Mouse (Mus musculus) megakaryocyte, embryonic 14.5 days (primary cell): ENCODE measurements at regions not wholly inside any gene's neighbourhood (a gene's known extent, or its start where the extent isn't known, plus 50 kb on each side); places are given as distances from the start of the nearest gene placed in this dataset.

Source experiments
- H3K27me3 ChIP-seq: replicated peaks from 2 replicates; pipeline ENCODE3; 2012; ENCODE audit warnings: inconsistent platforms
- H3K36me3 ChIP-seq: replicated peaks from 2 replicates; pipeline ENCODE3; 2012; ENCODE audit warnings: low read length, inconsistent platforms, mixed read lengths
- H3K4me1 ChIP-seq: 2 replicates; pipeline ENCODE4 v1.6.1; 2012; ENCODE audit warnings: inconsistent platforms
- H3K4me3 ChIP-seq: replicated peaks from 2 replicates; pipeline ENCODE3; 2012; ENCODE audit warnings: moderate library complexity, mild to moderate bottlenecking, inconsistent platforms
- H3K9me3 ChIP-seq: 2 replicates; pipeline ENCODE4 v1.6.1; 2012; ENCODE audit warnings: inconsistent platforms
- FLI1 ChIP-seq: IDR thresholded peaks from 2 replicates; pipeline ENCODE4 v1.6.1; 2012; ENCODE audit warnings: low read length, inconsistent platforms, mixed read lengths
- GATA1 ChIP-seq: IDR thresholded peaks from 3 replicates; pipeline ENCODE4 v1.6.1; 2012; ENCODE audit warnings: mixed read lengths, low read length, inconsistent platforms, borderline replicate concordance

DNA sequence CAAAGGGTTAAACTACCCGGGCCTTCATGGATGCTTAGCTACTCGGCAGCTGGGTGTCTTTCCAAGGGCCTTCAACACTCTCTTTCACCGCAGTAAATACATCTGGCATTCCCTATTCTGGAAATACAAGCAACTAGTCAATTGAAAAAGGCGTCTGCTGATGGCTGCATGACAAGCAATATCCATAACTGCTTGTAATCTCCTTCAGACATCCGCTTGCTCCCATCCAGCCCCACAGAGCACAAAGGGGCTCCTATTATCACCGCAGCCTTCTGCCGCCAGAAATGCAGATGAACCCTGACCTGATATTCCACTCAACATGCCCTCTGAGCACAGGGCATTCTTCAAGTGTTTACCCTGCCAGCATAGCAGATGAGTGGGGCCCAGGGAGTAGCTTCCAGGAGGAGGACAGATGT lies 325.7 kb upstream of the 4931429L15Rik start:
- H3K9me3 ChIP-seq, result peaks cover 44% of the 10 kb centered on the region
- H3K27me3 ChIP-seq, result no peaks in the 10 kb centered on the region
- H3K36me3 ChIP-seq, result no peaks in the 10 kb centered on the region
- TF ChIP-seq GATA1, result no peak
- TF ChIP-seq FLI1, result no peak
- no peak overlapping the region for H3K4me3 ChIP-seq
- no peaks in the 10 kb centered on the region for H3K4me1 ChIP-seq

DNA sequence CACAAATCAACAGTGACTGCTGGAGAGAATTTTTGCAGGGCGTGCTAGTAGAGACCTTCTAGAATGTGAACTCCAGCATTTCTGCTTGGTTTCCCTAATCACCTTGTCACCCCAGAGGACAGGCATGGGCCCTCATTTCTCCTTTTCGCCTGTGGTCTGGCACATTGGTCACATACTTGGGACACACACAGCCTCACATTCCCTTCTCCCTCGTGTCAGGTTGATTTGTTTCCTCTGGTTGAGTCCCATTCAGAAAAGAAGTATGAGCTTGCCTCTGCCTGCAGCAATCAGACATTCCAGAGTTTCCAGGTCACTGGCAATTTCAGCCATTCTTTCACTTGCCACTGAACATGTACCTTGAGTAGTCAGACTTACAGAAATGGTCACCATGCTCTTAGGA lies 323.8 kb upstream of the 4931429L15Rik start:
- H3K27me3 ChIP-seq, result no peaks in the 10 kb centered on the region
- H3K9me3 ChIP-seq, result peaks cover 34% of the 10 kb centered on the region
- no peak for TF ChIP-seq GATA1
- TF ChIP-seq FLI1, result no peak
- H3K4me3 ChIP-seq, result no peak overlapping the region
- no peaks in the 10 kb centered on the region for H3K36me3 ChIP-seq
- no peaks in the 10 kb centered on the region for H3K4me1 ChIP-seq

- H3K4me3 ChIP-seq, result no peak overlapping the region
- H3K36me3 ChIP-seq, result no peaks in the 10 kb centered on the region
- H3K4me1 ChIP-seq, result no peaks in the 10 kb centered on the region
- H3K9me3 ChIP-seq, result peaks cover 32% of the 10 kb centered on the region
- no peaks in the 10 kb centered on the region for H3K27me3 ChIP-seq
- TF ChIP-seq GATA1, result no peak
- TF ChIP-seq FLI1, result no peak
These were observed 322.9 kb upstream of the 4931429L15Rik start for GRCm38 (mm10) chr9:46642696-46643095.

- peaks cover 36% of the 10 kb centered on the region for H3K9me3 ChIP-seq
- H3K27me3 ChIP-seq, result no peaks in the 10 kb centered on the region
- H3K4me3 ChIP-seq, result peak overlapping the region; percentile 20
- TF ChIP-seq FLI1 (no peak), GATA1 (no peak)
- no peaks in the 10 kb centered on the region for H3K36me3 ChIP-seq
- no peaks in the 10 kb centered on the region for H3K4me1 ChIP-seq
These were observed 316.6 kb upstream of the 4931429L15Rik start for GRCm38 (mm10) chr9:46636261-46637010.

DNA sequence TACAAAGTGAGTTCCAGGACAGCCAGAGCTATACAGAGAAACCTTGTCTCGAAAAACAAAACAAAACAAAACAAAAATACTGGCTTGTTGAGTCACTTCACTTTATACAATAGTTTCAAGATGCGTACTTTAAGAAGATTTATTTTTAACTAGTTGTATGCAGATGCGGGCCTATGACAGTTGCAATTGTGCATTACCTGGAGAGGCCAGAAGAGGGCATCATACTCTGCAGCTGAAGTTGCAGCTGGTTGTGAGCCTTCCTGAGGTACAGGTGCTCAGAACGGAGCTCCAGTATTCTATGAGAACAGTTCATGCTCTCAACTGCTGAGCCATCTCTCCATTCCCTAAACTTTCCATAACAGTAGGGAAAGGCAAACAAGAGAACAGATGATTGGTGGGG lies 314.2 kb upstream of the 4931429L15Rik start:
- TF ChIP-seq FLI1, result no peak
- TF ChIP-seq GATA1, result no peak
- Histone ChIP-seq H3K4me3 (no peak overlapping the region), H3K36me3 (no peaks in the 10 kb centered on the region), H3K4me1 (no peaks in the 10 kb centered on the region), H3K9me3 (peaks cover 38% of the 10 kb centered on the region), H3K27me3 (no peaks in the 10 kb centered on the region)

DNA sequence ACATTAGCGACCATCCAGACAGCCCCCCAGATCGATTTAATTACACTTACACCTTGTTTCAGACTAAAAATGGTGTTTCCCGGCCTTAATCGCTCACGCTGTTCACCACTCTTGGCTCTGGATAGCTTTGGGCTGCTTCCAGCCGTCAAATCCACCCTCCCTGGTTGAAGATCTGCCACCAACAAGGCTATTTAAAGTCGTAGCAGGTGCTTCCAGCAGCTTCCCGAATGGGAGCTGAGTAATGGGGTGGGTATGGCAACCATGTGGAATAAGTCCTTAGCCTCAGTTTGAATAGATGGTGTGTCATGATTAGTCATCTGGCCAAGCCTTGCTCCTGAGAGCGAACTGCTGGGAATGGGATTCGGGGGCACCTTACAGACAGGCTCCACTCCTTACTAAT lies 312.8 kb upstream of the 4931429L15Rik start:
- H3K36me3 ChIP-seq, result no peaks in the 10 kb centered on the region
- H3K27me3 ChIP-seq, result no peaks in the 10 kb centered on the region
- H3K9me3 ChIP-seq, result peaks cover 39% of the 10 kb centered on the region
- no peak overlapping the region for H3K4me3 ChIP-seq
- no peak for TF ChIP-seq FLI1
- TF ChIP-seq GATA1, result no peak
- H3K4me1 ChIP-seq, result no peaks in the 10 kb centered on the region

DNA sequence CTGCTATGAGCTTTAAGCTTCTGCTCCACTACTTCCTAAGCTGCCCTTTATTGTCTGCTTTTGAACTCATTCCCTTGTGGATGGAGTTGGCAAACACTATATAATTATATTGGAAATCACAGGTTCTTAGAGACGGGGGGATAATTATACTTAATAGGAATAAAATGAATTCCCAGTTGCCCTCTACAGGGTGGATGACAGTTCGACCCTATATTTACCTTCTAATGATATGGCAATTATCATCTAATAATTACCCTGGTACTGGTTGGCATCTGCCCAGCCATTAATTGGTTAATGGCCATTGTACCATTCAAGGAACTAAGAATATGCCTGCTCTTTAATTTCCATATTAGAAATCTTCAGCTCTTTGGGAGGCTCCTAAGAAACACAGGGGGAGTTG lies 302.5 kb upstream of the 4931429L15Rik start:
- no peak overlapping the region for H3K4me3 ChIP-seq
- no peaks in the 10 kb centered on the region for H3K27me3 ChIP-seq
- H3K4me1 ChIP-seq, result no peaks in the 10 kb centered on the region
- H3K36me3 ChIP-seq, result no peaks in the 10 kb centered on the region
- TF ChIP-seq FLI1 (no peak), GATA1 (no peak)
- H3K9me3 ChIP-seq, result 0 out of 2 replicates have a peak, but pooled peaks cover 7% of the 10 kb centered on the region

DNA sequence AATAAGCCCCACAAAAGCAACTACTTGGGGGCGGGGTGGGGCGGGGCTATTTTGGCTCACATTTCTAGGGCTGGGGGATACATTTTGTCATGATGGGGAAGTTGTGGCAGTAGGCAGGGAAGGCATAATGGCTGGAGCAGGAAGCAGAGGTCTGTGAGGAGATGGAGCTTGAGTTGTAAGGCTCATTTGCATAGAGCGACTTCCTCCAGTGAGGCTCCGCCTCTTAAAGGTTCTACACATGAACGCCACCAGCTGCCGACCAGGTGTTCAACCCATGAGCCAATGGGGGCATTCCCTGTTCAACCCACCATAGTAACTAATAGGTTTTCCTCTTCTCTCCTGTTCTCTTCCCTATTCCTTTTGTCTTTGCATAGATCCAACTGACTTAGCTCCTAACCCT lies 302.1 kb upstream of the 4931429L15Rik start:
- no peaks in the 10 kb centered on the region for H3K36me3 ChIP-seq
- no peak overlapping the region for H3K4me3 ChIP-seq
- no peaks in the 10 kb centered on the region for H3K27me3 ChIP-seq
- TF ChIP-seq FLI1 (no peak), GATA1 (no peak)
- H3K9me3 ChIP-seq, result 0 out of 2 replicates have a peak, but pooled peaks cover 9% of the 10 kb centered on the region
- H3K4me1 ChIP-seq, result no peaks in the 10 kb centered on the region

DNA sequence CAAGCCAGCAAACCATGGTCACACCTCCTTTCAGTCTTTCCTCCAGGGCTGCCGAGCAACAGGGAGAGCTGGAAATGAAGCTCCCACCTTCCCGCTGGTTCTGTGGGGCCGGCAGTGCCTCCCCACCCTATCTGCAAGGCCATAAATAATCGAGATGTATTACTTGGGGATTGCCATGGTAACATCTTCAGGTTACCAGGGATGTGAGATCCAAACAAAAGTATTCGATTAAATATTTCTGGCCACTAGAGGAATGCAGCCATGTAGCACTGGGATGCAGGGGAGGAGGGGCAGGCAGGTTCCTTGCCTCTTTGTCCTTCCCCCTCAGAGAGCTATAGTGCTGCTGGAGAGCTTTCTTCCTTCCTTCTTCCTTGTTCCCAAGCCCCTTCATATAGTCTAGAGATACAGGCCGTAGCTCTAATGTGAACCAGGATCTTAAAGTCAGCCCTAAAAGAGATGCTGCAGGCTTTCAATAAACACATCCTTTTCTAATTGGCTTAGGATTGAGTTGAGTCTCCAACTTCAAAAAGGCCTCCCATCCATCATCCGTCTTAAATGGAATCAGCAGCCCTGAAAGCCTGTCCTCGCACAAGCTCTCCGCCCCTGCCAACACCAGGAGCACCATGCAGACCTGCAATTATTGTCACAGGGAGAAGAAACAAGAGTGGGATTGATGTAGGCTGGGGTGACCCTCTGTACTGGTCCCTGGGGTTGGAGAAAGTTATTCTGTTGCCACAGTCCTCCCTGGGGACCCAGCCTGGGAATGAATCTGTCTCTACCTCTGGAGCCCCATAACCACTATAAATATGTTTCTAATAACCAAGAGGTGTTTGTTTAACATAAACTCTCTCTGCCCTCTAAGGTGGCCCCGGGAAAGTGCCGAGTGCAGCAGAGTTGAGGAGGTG lies 290.6 kb upstream of the 4931429L15Rik start:
- H3K27me3 ChIP-seq, result no peaks in the 10 kb centered on the region

GRCm38 (mm10) chr9:46608695-46609094 lies 288.9 kb upstream of the 4931429L15Rik start:
- Histone ChIP-seq H3K4me3 (no peak overlapping the region), H3K9me3 (peaks cover 15% of the 10 kb centered on the region), H3K4me1 (no peaks in the 10 kb centered on the region), H3K27me3 (no peaks in the 10 kb centered on the region), H3K36me3 (no peaks in the 10 kb centered on the region)
- TF ChIP-seq GATA1 (no peak), FLI1 (no peak)

More for the DNA sequence above, 290.6 kb upstream of the 4931429L15Rik start:
- no peak for TF ChIP-seq GATA1
- TF ChIP-seq FLI1, result no peak
- Histone ChIP-seq H3K9me3 (peaks cover 15% of the 10 kb centered on the region), H3K36me3 (no peaks in the 10 kb centered on the region), H3K4me1 (no peaks in the 10 kb centered on the region), H3K4me3 (no peak overlapping the region)
